Mouse (Mus musculus) hindbrain, embryonic 15.5 days (tissue): Measurements from ENCODE around the gene Dimt1. TPM values are rescaled to one million over a fixed set of nuclear protein-coding genes. Genes with fewer than 3 reads are reported as not detected.

Experiments used
- ATAC-seq: fragments of 200-750 bp; cut with Nextera tagmentation; 2 replicates; pipeline ENCODE4 v1.8.0; 2017; ENCODE audit warnings: low read depth, moderate number of reproducible peaks, moderate TSS enrichment; ENCODE audit not compliant: low FRiP score
- H3K27ac ChIP-seq: fragments of 300-500 bp; sonication (generic); replicated peaks from 2 replicates; pipeline ENCODE4 v1.5.1; 2015; ENCODE audit warnings: mild to moderate bottlenecking, inconsistent platforms
- H3K27me3 ChIP-seq: fragments of 300-500 bp; sonication (generic); 2 replicates; pipeline ENCODE4 v1.6.1; 2015; ENCODE audit warnings: control low read depth, inconsistent platforms
- H3K36me3 ChIP-seq: fragments of 300-500 bp; sonication (generic); 2 replicates; pipeline ENCODE4 v1.6.1; 2015; ENCODE audit warnings: control low read depth, inconsistent platforms
- H3K4me1 ChIP-seq: fragments of 300-500 bp; sonication (generic); replicated peaks from 2 replicates; pipeline ENCODE4 v1.6.1; 2015; ENCODE audit warnings: control low read depth, inconsistent platforms
- H3K4me2 ChIP-seq: fragments of 300-500 bp; sonication (generic); 2 replicates; pipeline ENCODE4 v1.6.1; 2015; ENCODE audit warnings: moderate library complexity, mild to moderate bottlenecking, inconsistent platforms
- H3K4me3 ChIP-seq: fragments of 300-500 bp; sonication (generic); 2 replicates; pipeline ENCODE4 v1.5.1; 2015; ENCODE audit warnings: mild to moderate bottlenecking, inconsistent platforms
- H3K9ac ChIP-seq: fragments of 300-500 bp; sonication (generic); 2 replicates; pipeline ENCODE4 v1.6.1; 2015; ENCODE audit warnings: inconsistent platforms
- H3K9me3 ChIP-seq: fragments of 300-500 bp; sonication (generic); 2 replicates; pipeline ENCODE4 v1.6.1; 2016; ENCODE audit warnings: control low read depth, inconsistent platforms
- WGBS: fragments of 180-500 bp; shearing (Covaris S2); methylation state at CpG from one replicate; pipeline ENCODE4 v1.1.7; 2015; 5-methylcytosine and 5-hydroxymethylcytosine counted together
- polyA plus RNA-seq: library from polyadenylated mRNA; unstranded; fragments of >200 nt; fragmentation: Nextera tagmentation; extraction: Ambion mirVana; gene quantifications from 2 replicates; pipeline ENCODE4 v1.2.1, GENCODE M21; 2015

The Dimt1 gene
- polyA plus RNA-seq, 1 experiment from 2014 or later, result 39.5 TPM

DNA sequence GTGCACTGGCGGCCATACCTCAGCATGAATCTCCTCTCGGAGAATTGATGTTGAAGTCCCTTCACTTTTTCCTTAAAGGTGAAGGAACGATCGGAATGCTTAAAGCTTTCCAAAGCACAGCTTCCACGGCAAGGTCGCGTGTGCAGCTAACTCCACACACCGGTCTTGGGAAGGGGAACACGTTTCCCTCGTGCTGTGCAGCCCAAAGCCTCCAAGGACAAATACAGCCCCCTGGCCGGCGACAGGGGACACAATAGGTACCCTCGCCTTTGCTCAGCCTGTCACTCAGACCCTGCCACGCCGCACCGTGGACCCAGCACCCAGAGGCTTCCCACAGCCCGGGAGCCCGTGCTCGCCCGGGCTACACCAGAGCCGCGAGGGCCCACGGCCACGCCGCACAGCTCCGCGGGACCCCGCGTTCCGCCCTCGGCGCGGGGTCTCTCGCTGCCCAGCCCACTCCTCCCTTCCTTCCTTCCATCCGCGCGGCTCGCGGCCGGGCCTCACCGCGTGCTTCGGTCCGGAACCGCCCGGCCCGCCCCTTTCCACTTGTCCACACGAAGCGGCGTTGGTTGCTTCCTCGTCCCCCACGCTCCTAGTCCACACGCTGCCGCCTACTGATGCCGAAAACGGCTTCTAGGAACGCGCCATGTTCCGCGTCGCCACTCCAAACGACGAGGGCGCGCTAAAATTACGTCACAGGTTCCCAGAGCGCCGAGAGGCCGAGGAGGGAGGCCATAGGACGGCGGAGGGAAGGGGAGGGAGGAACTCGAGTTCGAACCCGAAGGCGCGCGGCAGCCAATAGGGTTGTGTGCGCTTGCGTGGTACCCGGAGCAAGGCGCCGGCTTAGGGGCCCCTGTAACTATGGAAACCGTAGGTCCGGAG, 10.4 kb upstream of the Dimt1 start, which contains the start of gene Ipo11:
Ipo11 (minus strand) TSS at position 703 of the 882 bp plus-strand sequence.
- H3K4me3 ChIP-seq, result peak within 1 kb of the TSS; percentile 76

DNA sequence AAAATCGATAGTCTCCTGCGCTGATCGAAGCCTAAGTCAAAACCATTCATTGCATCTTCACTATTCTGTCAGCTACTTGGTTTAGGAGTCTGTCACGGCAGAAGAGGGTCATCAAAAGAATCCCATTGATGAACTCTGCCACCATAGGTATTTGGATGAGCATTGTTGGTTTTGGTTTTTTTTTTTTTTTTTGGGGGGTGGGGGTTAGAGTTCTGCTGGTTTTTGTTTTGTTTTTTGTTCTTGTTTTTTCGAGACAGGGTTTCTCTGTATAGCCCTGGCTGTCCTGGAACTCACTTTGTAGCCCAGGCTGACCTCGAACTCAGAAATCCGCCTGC, 9.8 kb upstream of the Dimt1 start:
- ATAC-seq, result no peak; the same call in 1 of the 2 replicates
- peak overlapping the region; percentile 41; the same call in 1 of the 2 replicates for H3K9ac ChIP-seq
- H3K27ac ChIP-seq, result peak overlapping the region; percentile 87

More for the DNA sequence above, 10.4 kb upstream of the Dimt1 start, which contains the start of gene Ipo11:
- H3K4me1 ChIP-seq, result peaks cover 21% of the 10 kb centered on the region
- H3K9me3 ChIP-seq, result no peaks in the 10 kb centered on the region
- no peaks in the 10 kb centered on the region for H3K27me3 ChIP-seq
- H3K9ac ChIP-seq, result peak within 1 kb of the TSS; percentile 79
- H3K4me2 ChIP-seq, result peak within 1 kb of the TSS; percentile 69
- H3K27ac ChIP-seq, result peak within 1 kb of the TSS; percentile 87
- 0% methylated on average over 80 of the region's 84 CpGs for WGBS
- peak; percentile 97 for ATAC-seq
- no peaks in the 10 kb centered on the region for H3K36me3 ChIP-seq

DNA sequence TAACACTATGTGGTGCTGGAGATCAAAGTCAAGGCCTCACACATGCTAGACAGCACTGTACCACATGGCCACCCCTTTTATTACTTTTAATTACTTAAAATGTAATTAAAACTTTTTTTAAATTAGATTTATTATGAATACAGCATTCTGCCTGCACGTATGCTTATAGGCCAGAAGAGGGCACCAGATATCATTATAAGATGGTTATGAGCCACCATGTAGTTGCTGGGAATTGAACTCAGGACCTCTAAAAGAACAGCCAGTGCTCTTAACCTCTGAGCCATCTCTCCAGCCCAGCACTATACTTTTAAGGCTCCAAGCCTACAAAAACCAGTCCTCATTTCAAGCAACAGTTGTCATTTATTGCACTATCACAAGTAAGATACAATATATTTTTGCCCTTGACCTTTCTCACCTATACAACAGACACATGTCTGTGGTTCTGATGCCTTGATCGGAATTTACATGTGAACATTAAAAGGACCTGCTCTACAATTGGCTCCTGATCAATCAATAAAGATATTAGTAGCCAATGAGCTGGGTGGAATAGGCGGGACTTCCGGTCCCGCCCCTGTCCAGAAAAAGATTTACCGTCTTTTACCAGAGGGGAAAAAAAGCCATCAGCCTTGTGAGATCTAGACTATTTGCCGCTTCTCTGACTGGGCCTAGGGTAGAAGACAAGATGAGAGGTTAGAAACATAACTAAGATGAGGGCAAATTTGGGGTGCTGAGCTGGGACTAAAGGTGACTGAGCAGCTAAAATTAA, 5.5 kb upstream of the Dimt1 start:
- WGBS, result 29% methylated on average over 7 of the region's 7 CpGs
- H3K4me1 ChIP-seq, result peaks cover 4% of the 10 kb centered on the region
- no peaks in the 10 kb centered on the region for H3K27me3 ChIP-seq
- no peak overlapping the region for H3K9ac ChIP-seq
- no peaks in the 10 kb centered on the region for H3K36me3 ChIP-seq
- peak overlapping the region; percentile 31; the same call in 1 of the 2 replicates for H3K4me2 ChIP-seq
- H3K4me3 ChIP-seq, result peak overlapping the region; percentile 22
- ATAC-seq, result no peak
- no peaks in the 10 kb centered on the region for H3K9me3 ChIP-seq
- no peak overlapping the region for H3K27ac ChIP-seq

More for the DNA sequence above, 9.8 kb upstream of the Dimt1 start:
- WGBS, result 25% methylated on average over 7 of the region's 7 CpGs
- Histone ChIP-seq H3K36me3 (no peaks in the 10 kb centered on the region), H3K4me2 (peak overlapping the region; percentile 69), H3K4me3 (peak overlapping the region; percentile 76), H3K27me3 (no peaks in the 10 kb centered on the region), H3K9me3 (no peaks in the 10 kb centered on the region), H3K4me1 (peaks cover 21% of the 10 kb centered on the region)

DNA sequence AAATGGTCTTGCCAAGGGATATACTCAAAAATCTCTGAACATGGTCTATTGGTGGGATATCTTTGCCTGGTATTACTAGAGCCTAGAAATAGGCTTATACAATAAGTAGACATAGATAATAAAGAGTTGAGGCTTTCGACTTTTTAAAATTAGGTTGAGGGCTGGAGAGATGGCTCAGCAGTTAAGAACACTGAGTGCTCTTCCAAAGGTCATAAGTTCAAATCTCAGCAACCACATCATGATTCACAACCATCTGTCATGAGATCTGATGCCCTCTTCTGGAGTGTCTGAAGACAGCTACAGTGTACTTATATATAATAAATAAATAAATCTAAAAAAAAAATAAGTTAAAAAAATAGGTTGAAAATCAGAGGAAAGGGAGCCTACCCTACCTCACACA, 4.2 kb upstream of the Dimt1 start:
- Histone ChIP-seq H3K27ac (no peak overlapping the region), H3K27me3 (no peaks in the 10 kb centered on the region), H3K36me3 (no peaks in the 10 kb centered on the region), H3K9ac (no peak overlapping the region), H3K9me3 (no peaks in the 10 kb centered on the region), H3K4me3 (no peak overlapping the region), H3K4me1 (peaks cover 3% of the 10 kb centered on the region), H3K4me2 (no peak overlapping the region)
- ATAC-seq, result no peak
- 91% methylated on average over 1 of the region's 1 CpGs for WGBS

DNA sequence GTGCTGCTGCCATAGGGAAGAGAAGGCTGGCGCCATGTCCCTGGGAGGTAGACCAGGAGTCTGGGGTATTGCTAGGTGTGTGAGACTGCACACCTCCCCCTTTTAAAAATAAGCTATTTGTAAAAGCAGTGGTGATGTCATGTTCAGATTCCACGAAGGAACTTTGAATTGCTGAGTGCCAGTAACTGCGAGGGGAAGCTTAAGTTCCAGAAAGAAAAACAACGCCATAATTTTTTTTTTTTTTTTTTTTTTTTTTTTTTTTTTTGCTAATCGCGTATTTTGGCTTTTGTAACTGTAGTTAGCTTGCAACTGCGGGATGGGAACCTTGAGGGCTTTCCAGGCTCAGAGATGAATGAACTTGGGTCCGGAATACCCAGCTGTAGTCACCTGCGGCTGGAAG, 1.4 kb upstream of the Dimt1 start:
- Histone ChIP-seq H3K4me1 (peaks cover 19% of the 10 kb centered on the region), H3K9me3 (no peaks in the 10 kb centered on the region), H3K9ac (no peak overlapping the region), H3K36me3 (peaks cover 14% of the 10 kb centered on the region; the same call in 1 of the 2 replicates), H3K27ac (no peak overlapping the region), H3K4me2 (no peak overlapping the region), H3K27me3 (no peaks in the 10 kb centered on the region), H3K4me3 (no peak overlapping the region)
- ATAC-seq, result no peak
- 86% methylated on average over 9 of the region's 9 CpGs for WGBS

DNA sequence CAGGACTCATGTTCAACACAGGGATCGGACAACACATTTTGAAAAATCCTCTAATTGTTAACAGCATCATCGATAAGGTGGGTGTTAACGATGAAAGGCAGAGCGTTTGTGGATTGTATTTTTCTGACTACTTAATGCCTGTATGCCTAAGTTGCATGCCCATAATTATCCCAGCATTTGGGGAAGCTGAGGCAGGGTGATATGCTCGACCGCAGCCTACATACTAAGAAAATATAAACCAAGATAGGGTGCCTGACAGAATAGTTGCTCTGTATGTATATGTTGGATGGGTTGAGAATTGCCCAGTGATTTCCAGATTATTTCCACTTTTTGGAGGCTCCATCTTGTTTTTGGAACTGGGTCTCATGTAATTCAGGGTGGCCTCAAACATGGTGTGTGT, 656 bp downstream of the Dimt1 start:
- Histone ChIP-seq H3K9me3 (no peaks in the 10 kb centered on the region), H3K4me3 (peak overlapping the region; percentile 95), H3K27me3 (no peaks in the 10 kb centered on the region), H3K4me1 (peaks cover 19% of the 10 kb centered on the region), H3K36me3 (peaks cover 25% of the 10 kb centered on the region), H3K9ac (peak overlapping the region; percentile 94), H3K27ac (peak overlapping the region; percentile 87), H3K4me2 (peak overlapping the region; percentile 72)
- no peak for ATAC-seq
- WGBS, result 5% methylated on average over 6 of the region's 6 CpGs

DNA sequence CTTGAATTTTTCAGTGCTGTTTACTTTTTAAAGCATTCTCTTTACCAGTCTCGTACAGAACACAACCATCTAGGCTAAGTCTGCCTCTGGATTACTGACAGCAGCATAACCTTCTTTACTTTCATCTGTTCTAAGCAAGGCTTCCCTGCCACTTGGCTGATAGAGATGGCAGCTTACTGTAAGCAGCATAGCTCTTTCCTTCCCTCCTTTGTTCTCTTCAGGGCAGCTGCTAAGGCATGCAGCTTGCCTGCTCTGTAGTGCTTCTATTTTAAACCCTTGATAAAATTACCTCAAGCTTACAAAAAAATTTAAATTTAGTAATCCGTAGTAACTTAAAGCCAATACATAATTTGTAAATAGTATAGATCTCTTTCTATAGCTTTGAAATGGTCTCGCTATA, 8.0 kb downstream of the Dimt1 start:
- Histone ChIP-seq H3K27ac (no peak overlapping the region), H3K4me1 (no peaks in the 10 kb centered on the region), H3K9ac (no peak overlapping the region), H3K36me3 (peaks cover 63% of the 10 kb centered on the region), H3K9me3 (no peaks in the 10 kb centered on the region), H3K4me2 (no peak overlapping the region), H3K4me3 (no peak overlapping the region), H3K27me3 (no peaks in the 10 kb centered on the region)
- no peak for ATAC-seq
- WGBS, result 95% methylated on average over 3 of the region's 3 CpGs

DNA sequence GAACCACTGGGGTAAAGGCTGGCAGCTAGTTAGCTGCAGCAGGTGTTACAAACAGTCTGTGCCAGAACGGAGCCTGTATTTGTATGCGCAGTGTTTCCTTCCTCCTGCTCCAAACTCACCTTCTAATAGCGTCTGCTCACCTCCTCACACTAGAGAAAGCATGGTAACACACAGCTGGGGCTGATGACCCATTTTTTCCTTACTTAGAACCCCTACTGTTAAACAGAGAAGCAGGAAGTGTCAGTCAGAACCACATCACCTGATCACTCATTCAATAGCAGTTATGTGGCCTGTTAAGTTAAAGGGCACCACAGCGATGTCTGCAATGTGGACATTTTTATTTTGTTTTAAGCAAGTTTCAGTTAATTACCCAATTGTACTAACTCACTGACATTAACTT, 10.6 kb downstream of the Dimt1 start:
- no peaks in the 10 kb centered on the region for H3K9me3 ChIP-seq
- ATAC-seq, result no peak
- no peak overlapping the region for H3K4me3 ChIP-seq
- H3K36me3 ChIP-seq, result peaks cover 61% of the 10 kb centered on the region
- H3K4me1 ChIP-seq, result no peaks in the 10 kb centered on the region
- H3K9ac ChIP-seq, result no peak overlapping the region
- no peak overlapping the region for H3K27ac ChIP-seq
- whole genome bisulfite sequencing, result 86% methylated on average over 4 of the region's 4 CpGs
- no peak overlapping the region for H3K4me2 ChIP-seq
- H3K27me3 ChIP-seq, result no peaks in the 10 kb centered on the region

DNA sequence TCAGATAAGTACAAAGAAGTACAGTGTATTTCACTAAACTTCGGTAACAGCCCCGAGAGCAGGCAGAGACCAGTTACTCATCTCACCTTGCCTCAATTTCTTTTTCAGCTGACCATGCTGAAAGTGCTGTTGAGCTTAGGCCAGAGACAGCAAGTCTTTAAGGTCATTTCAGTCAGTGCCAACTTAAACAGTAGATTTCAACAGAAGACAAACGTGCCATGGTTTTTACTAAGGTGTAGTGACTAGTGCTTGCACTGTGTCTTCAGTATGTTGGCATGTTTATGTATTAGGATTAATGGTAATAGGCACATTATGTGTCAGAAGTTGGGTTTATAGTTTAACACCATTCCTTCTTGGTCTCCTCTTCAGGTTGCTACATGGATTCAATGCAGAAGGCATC, 11.4 kb downstream of the Dimt1 start:
- Histone ChIP-seq H3K4me1 (no peaks in the 10 kb centered on the region), H3K27ac (no peak overlapping the region), H3K9me3 (no peaks in the 10 kb centered on the region), H3K36me3 (peaks cover 59% of the 10 kb centered on the region), H3K4me3 (no peak overlapping the region), H3K9ac (no peak overlapping the region), H3K27me3 (no peaks in the 10 kb centered on the region), H3K4me2 (no peak overlapping the region)
- no peak for ATAC-seq
- WGBS, result 87% methylated on average over 3 of the region's 3 CpGs

DNA sequence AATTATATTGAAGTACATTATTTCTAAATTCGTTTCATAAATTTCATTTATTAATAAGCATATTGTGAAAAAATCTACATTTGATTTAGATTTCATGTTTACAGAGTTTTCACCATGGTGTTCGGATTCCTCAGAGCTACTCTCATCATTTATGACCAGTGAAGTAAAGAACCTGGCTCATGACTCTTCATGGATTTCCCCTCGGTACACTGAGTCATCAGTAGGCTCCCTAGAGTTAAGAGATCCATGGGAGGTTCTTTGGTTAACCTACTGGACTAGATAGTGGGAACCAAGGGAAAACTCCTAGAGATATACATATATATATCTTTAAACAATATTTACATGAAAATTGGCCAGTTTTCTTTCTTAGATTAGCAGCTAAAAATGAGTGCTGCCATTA, 13.6 kb downstream of the Dimt1 start:
- H3K36me3 ChIP-seq, result peaks cover 57% of the 10 kb centered on the region
- no peak overlapping the region for H3K27ac ChIP-seq

DNA sequence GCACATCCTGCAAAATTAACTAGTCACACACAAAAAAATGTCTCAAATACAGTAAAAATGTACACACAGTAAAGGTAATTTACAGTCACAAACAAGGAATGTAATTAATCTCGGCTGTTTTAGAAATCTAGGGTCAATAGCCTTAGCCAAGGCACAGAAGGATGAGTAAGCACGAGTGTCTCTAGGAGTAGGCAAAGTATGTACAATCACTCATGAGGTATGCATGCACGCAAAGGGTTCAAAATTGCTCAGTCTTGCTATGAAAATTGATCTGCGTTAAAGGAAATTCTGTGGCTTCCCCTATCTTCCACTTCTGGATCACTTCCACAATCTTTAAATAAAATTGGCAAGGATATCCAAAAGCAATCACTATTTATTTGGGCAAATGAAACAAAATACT, 14.6 kb downstream of the Dimt1 start:
- no peak overlapping the region for H3K4me3 ChIP-seq
- no peaks in the 10 kb centered on the region for H3K9me3 ChIP-seq
- H3K4me1 ChIP-seq, result no peaks in the 10 kb centered on the region
- no peak overlapping the region for H3K9ac ChIP-seq
- H3K36me3 ChIP-seq, result peaks cover 48% of the 10 kb centered on the region
- H3K4me2 ChIP-seq, result no peak overlapping the region
- ATAC-seq, result no peak
- H3K27ac ChIP-seq, result no peak overlapping the region
- WGBS, result 95% methylated on average over 4 of the region's 4 CpGs
- no peaks in the 10 kb centered on the region for H3K27me3 ChIP-seq

More for the DNA sequence above, 13.6 kb downstream of the Dimt1 start:
- Histone ChIP-seq H3K27me3 (no peaks in the 10 kb centered on the region), H3K9ac (no peak overlapping the region), H3K4me3 (no peak overlapping the region), H3K4me2 (no peak overlapping the region), H3K4me1 (no peaks in the 10 kb centered on the region), H3K9me3 (no peaks in the 10 kb centered on the region)
- ATAC-seq, result no peak
- WGBS, result 92% methylated on average over 3 of the region's 3 CpGs

DNA sequence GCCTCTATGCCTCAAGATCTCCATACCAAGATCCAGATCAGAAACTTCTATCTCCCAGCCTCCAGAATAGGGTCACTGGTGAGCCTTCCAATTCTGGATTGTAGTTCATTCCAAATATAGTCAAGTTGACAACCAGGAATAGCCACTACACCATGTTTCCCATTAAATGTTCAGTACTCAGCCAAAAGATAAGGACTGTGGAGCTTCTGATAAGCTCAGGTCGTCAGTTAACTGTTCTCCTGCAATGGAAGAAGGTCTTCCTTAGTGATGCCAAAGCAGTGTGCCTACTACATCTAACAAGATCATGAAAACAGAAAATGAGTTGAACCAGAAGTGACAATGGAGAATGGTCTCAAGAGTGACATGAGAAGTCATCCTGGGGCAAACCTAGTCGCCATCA, 50.0 kb downstream of the Dimt1 start:
- peaks cover 12% of the 10 kb centered on the region for H3K36me3 ChIP-seq
- H3K27me3 ChIP-seq, result no peaks in the 10 kb centered on the region
- no peak overlapping the region for H3K4me3 ChIP-seq
- no peak for ATAC-seq
- H3K27ac ChIP-seq, result no peak overlapping the region
- WGBS, result 84% methylated on average over 2 of the region's 2 CpGs
- no peaks in the 10 kb centered on the region for H3K4me1 ChIP-seq
- H3K4me2 ChIP-seq, result no peak overlapping the region
- no peak overlapping the region for H3K9ac ChIP-seq
- no peaks in the 10 kb centered on the region for H3K9me3 ChIP-seq
